Mouse (Mus musculus) heart, embryonic 12.5 days (tissue): ENCODE results near the gene Vps29. TPM values are rescaled to one million over a fixed set of nuclear protein-coding genes. Genes with fewer than 3 reads are reported as not detected.
A peak's percentile ranks its signal among the peaks of the same experiment; 100 is the strongest.

Source experiments
- ATAC-seq: fragments of 200-750 bp; cut with Nextera tagmentation; 2 replicates; pipeline ENCODE4 v1.8.0; 2017; ENCODE audit warnings: moderate TSS enrichment, moderate library complexity; ENCODE audit not compliant: insufficient number of reproducible peaks, low FRiP score
- H3K27ac ChIP-seq: fragments of 300-500 bp; sonication (generic); 2 replicates; pipeline ENCODE4 v1.5.1; 2016; ENCODE audit warnings: mild to moderate bottlenecking, moderate library complexity; ENCODE audit not compliant: poor library complexity, severe bottlenecking
- H3K27me3 ChIP-seq: fragments of 300-500 bp; sonication (generic); replicated peaks from 2 replicates; pipeline ENCODE4 v1.6.1; 2016; ENCODE audit warnings: mild to moderate bottlenecking, moderate library complexity
- H3K36me3 ChIP-seq: fragments of 300-500 bp; sonication (generic); 2 replicates; pipeline ENCODE4 v1.6.1; 2016; ENCODE audit warnings: mild to moderate bottlenecking, moderate library complexity
- H3K4me1 ChIP-seq: fragments of 300-500 bp; sonication (generic); replicated peaks from 2 replicates; pipeline ENCODE4 v1.6.1; 2016; ENCODE audit warnings: mild to moderate bottlenecking
- H3K4me2 ChIP-seq: fragments of 300-500 bp; sonication (generic); 2 replicates; pipeline ENCODE4 v1.6.1; 2016; ENCODE audit warnings: mild to moderate bottlenecking, moderate library complexity
- H3K4me3 ChIP-seq: fragments of 300-500 bp; sonication (generic); 2 replicates; pipeline ENCODE4 v1.5.1; 2016; ENCODE audit warnings: mild to moderate bottlenecking
- H3K9ac ChIP-seq: fragments of 300-500 bp; sonication (generic); 2 replicates; pipeline ENCODE4 v1.6.1; 2016; ENCODE audit warnings: mild to moderate bottlenecking, moderate library complexity
- H3K9me3 ChIP-seq: fragments of 300-500 bp; sonication (generic); replicated peaks from 2 replicates; pipeline ENCODE4 v1.6.1; 2016; ENCODE audit warnings: mild to moderate bottlenecking, moderate library complexity
- WGBS: fragments of 180-500 bp; shearing (Covaris S2); methylation state at CpG from one replicate; pipeline ENCODE4 v1.1.7; 2016; 5-methylcytosine and 5-hydroxymethylcytosine counted together
- polyA plus RNA-seq: library from polyadenylated mRNA; unstranded; fragments of >200 nt; fragmentation: Nextera tagmentation; extraction: Ambion mirVana; gene quantifications from 2 replicates; pipeline ENCODE4 v1.2.1, GENCODE M21; 2016

Gene Vps29
- polyA plus RNA-seq, 1 experiment from 2014 or later: 232 TPM

- Histone ChIP-seq H3K9ac (no peak overlapping the region), H3K9me3 (no peaks in the 10 kb centered on the region), H3K4me3 (no peak overlapping the region), H3K27ac (no peak overlapping the region), H3K4me2 (no peak overlapping the region), H3K27me3 (no peaks in the 10 kb centered on the region), H3K4me1 (no peaks in the 10 kb centered on the region), H3K36me3 (no peaks in the 10 kb centered on the region)
- ATAC-seq: no peak
- 85% methylated on average over 7 of the region's 7 CpGs for WGBS
Observed at GRCm38 (mm10) chr5:122336554-122337294, 17.4 kb upstream of the Vps29 start.

DNA sequence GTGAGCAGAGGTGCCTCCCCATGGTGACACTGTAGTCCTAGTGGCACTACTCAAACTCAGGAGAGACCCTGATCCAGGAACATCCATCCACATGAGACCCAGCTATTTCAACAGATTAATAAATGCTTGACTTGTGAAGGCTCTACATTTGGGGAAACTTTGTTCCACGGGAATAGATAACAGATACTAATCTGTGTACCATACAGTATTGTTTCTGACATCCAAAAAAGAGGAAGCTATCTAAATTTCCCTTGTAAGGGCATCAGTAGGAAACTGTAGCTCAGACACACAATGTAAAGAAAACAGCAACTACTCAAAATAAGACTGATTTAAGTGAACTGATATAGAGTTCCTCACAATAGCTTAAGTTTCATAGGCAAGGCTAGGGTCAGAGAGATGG, 11.3 kb upstream of the Vps29 start:
- Histone ChIP-seq H3K4me3 (no peak overlapping the region), H3K36me3 (no peaks in the 10 kb centered on the region), H3K27me3 (no peaks in the 10 kb centered on the region), H3K4me1 (no peaks in the 10 kb centered on the region), H3K27ac (no peak overlapping the region), H3K9ac (no peak overlapping the region), H3K4me2 (no peak overlapping the region), H3K9me3 (0 out of 2 replicates have a peak, but pooled peaks cover 8% of the 10 kb centered on the region)
- WGBS: 58% methylated on average over 1 of the region's 1 CpGs
- ATAC-seq: no peak

- Histone ChIP-seq H3K27ac (no peak overlapping the region), H3K4me2 (no peak overlapping the region), H3K27me3 (no peaks in the 10 kb centered on the region), H3K9me3 (0 out of 2 replicates have a peak, but pooled peaks cover 8% of the 10 kb centered on the region), H3K4me1 (no peaks in the 10 kb centered on the region), H3K36me3 (no peaks in the 10 kb centered on the region), H3K4me3 (no peak overlapping the region), H3K9ac (no peak overlapping the region)
- no peak for ATAC-seq
- 53% methylated on average over 7 of the region's 7 CpGs for WGBS
Observed at GRCm38 (mm10) chr5:122343768-122344167, 10.4 kb upstream of the Vps29 start.

- no peaks in the 10 kb centered on the region for H3K27me3 ChIP-seq
- H3K4me2 ChIP-seq: no peak overlapping the region
- H3K36me3 ChIP-seq: no peaks in the 10 kb centered on the region
- no peaks in the 10 kb centered on the region for H3K4me1 ChIP-seq
- no peak overlapping the region for H3K4me3 ChIP-seq
- H3K9me3 ChIP-seq: 0 out of 2 replicates have a peak, but pooled peaks cover 8% of the 10 kb centered on the region
- no peak for ATAC-seq
- WGBS: 9% methylated on average over 5 of the region's 5 CpGs
- H3K27ac ChIP-seq: no peak overlapping the region
- H3K9ac ChIP-seq: no peak overlapping the region
Observed at GRCm38 (mm10) chr5:122344260-122344659, 9.9 kb upstream of the Vps29 start.

DNA sequence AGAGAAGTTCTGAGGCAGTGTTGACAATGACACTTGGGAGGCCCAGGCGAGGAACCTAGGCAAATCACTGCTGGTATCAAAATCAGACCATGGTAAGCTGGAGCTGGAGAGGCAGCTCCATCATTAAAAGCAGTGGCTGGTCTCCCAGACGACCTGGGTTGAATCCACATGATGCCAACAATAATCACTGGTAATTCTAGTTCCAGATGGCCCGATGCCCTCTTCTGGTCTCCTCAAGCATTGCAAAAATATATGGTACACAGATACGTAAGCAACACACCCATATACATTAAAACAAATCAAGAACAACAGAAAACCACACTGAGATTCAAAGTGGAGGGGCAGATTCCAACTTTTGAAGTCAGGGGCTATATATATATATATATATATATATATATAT, 8.4 kb upstream of the Vps29 start:
- WGBS: 76% methylated on average over 4 of the region's 4 CpGs
- no peak overlapping the region for H3K4me2 ChIP-seq
- H3K27ac ChIP-seq: no peak overlapping the region
- H3K9ac ChIP-seq: no peak overlapping the region
- no peaks in the 10 kb centered on the region for H3K4me1 ChIP-seq
- 0 out of 2 replicates have a peak, but pooled peaks cover 8% of the 10 kb centered on the region for H3K9me3 ChIP-seq
- no peak overlapping the region for H3K4me3 ChIP-seq
- no peak for ATAC-seq
- H3K36me3 ChIP-seq: no peaks in the 10 kb centered on the region
- no peaks in the 10 kb centered on the region for H3K27me3 ChIP-seq

GRCm38 (mm10) chr5:122354492-122355067, 411 bp downstream of the Vps29 start:
- peak; percentile 84 for ATAC-seq
- WGBS: under 1% methylated on average over 55 of the region's 57 CpGs
- no peaks in the 10 kb centered on the region for H3K27me3 ChIP-seq

GRCm38 (mm10) chr5:122371591-122372191, 17.5 kb downstream of the Vps29 start, which contains the start of gene Gpn3:
Gene Gpn3 (plus strand): TSS chr5:122371876.
- under 1% methylated on average over 34 of the region's 46 CpGs for WGBS
- Histone ChIP-seq H3K9ac (peak within 1 kb of the TSS; percentile 87), H3K4me1 (peaks cover 8% of the 10 kb centered on the region), H3K36me3 (peaks cover 36% of the 10 kb centered on the region), H3K27ac (peak within 1 kb of the TSS; percentile 96), H3K27me3 (no peaks in the 10 kb centered on the region), H3K4me2 (peak within 1 kb of the TSS; percentile 79), H3K4me3 (peak within 1 kb of the TSS; percentile 84), H3K9me3 (no peaks in the 10 kb centered on the region)
- peak; percentile 78 for ATAC-seq

More at GRCm38 (mm10) chr5:122354492-122355067, 411 bp downstream of the Vps29 start:
- no peaks in the 10 kb centered on the region for H3K9me3 ChIP-seq
- H3K4me2 ChIP-seq: peak overlapping the region; percentile 94
- H3K4me1 ChIP-seq: peaks cover 4% of the 10 kb centered on the region
- peak overlapping the region; percentile 86 for H3K27ac ChIP-seq
- peak overlapping the region; percentile 93 for H3K9ac ChIP-seq
- H3K4me3 ChIP-seq: peak overlapping the region; percentile 88
- H3K36me3 ChIP-seq: peaks cover 8% of the 10 kb centered on the region

GRCm38 (mm10) chr5:122372192-122372769, 18.1 kb downstream of the Vps29 start, which contains the start of gene Fam216a:
Gene Fam216a (minus strand): TSS chr5:122372364.
- peak; percentile 94 for ATAC-seq
- H3K9me3 ChIP-seq: no peaks in the 10 kb centered on the region
- H3K4me2 ChIP-seq: peak within 1 kb of the TSS; percentile 79
- H3K36me3 ChIP-seq: peaks cover 36% of the 10 kb centered on the region
- H3K4me3 ChIP-seq: peak within 1 kb of the TSS; percentile 84
- peaks cover 12% of the 10 kb centered on the region for H3K4me1 ChIP-seq
- peak within 1 kb of the TSS; percentile 87 for H3K9ac ChIP-seq
- no peaks in the 10 kb centered on the region for H3K27me3 ChIP-seq
- under 1% methylated on average over 53 of the region's 53 CpGs for WGBS
- H3K27ac ChIP-seq: peak within 1 kb of the TSS; percentile 96

GRCm38 (mm10) chr5:122372878-122373277, 18.7 kb downstream of the Vps29 start:
- H3K4me1 ChIP-seq: peaks cover 12% of the 10 kb centered on the region
- peaks cover 31% of the 10 kb centered on the region for H3K36me3 ChIP-seq
- WGBS: 5% methylated on average over 5 of the region's 5 CpGs
- H3K4me2 ChIP-seq: peak overlapping the region; percentile 79
- no peak for ATAC-seq
- H3K9ac ChIP-seq: peak overlapping the region; percentile 87
- peak overlapping the region; percentile 87 for H3K27ac ChIP-seq
- H3K9me3 ChIP-seq: no peaks in the 10 kb centered on the region
- no peaks in the 10 kb centered on the region for H3K27me3 ChIP-seq
- peak overlapping the region; percentile 84 for H3K4me3 ChIP-seq

- Histone ChIP-seq H3K27me3 (no peaks in the 10 kb centered on the region), H3K27ac (no peak overlapping the region), H3K9ac (no peak overlapping the region), H3K4me3 (no peak overlapping the region), H3K9me3 (no peaks in the 10 kb centered on the region), H3K36me3 (peaks cover 53% of the 10 kb centered on the region), H3K4me2 (no peak overlapping the region), H3K4me1 (peaks cover 12% of the 10 kb centered on the region)
- ATAC-seq: no peak
- 83% methylated on average over 4 of the region's 4 CpGs for WGBS
Observed at GRCm38 (mm10) chr5:122377101-122377833, 23.1 kb downstream of the Vps29 start.
